In genomic region chr6:88939281-88940089, GRCm38 (mm10) we compare ENCODE assay signal across 7 mouse cellular contexts. TPM values are rescaled to one million over a fixed set of nuclear protein-coding genes. Genes with fewer than 3 reads are reported as not detected.
A peak's percentile ranks its signal among the peaks of the same experiment; 100 is the strongest.
DNase-seq lines count a peak whose midpoint lies in the region; ATAC-seq and TF ChIP-seq lines count a peak whose summit lies in the region.

No protein-coding gene starts in this region.

- no peaks in the 10 kb centered on the region for H3K36me3 ChIP-seq in forebrain, postnatal 0 days (ENCODE audit: insufficient read depth)
- no peaks in the 10 kb centered on the region for H3K36me3 ChIP-seq in limb, embryonic 13.5 days

- no peak overlapping the region for H3K4me2 ChIP-seq in forebrain, postnatal 0 days (ENCODE audit: low read depth)
- H3K4me2 ChIP-seq in limb, embryonic 13.5 days (replicated peaks): no peak overlapping the region

- H3K4me3 ChIP-seq in forebrain, postnatal 0 days (ENCODE audit: low read depth, low read length): no peak overlapping the region
- H3K4me3 ChIP-seq in limb, embryonic 13.5 days: no peak overlapping the region

- H3K9ac ChIP-seq in forebrain, postnatal 0 days: no peak overlapping the region
- no peak overlapping the region for H3K9ac ChIP-seq in limb, embryonic 13.5 days

- no peak for ATAC-seq in forebrain, postnatal 0 days
- ATAC-seq in limb, embryonic 13.5 days (ENCODE audit: low FRiP score, low read depth): no peak

- H3K27me3 ChIP-seq in forebrain, postnatal 0 days (ENCODE audit: insufficient read depth, low read length): no peaks in the 10 kb centered on the region
- no peaks in the 10 kb centered on the region; the same call in 1 of the 2 replicates for H3K27me3 ChIP-seq in limb, embryonic 13.5 days

- 22% methylated on average over 12 of the region's 12 CpGs for WGBS in forebrain, postnatal 0 days
- WGBS in limb, embryonic 13.5 days: 51% methylated on average over 12 of the region's 12 CpGs

- TF ChIP-seq CTCF in forebrain, postnatal 0 days (IDR thresholded peaks at IDR 0.05; ENCODE audit: low read depth): no peak

- DNase-seq in 3T3-L1 (ENCODE audit: low read depth, low spot score): peak; percentile 69
- DNase-seq in CD4-positive helper T cell, adult 2 months (ENCODE audit: low read depth, low spot score): peak; percentile 55
- peak; percentile 54 for DNase-seq in forebrain, postnatal 0 days
- peak; percentile 87 for DNase-seq in skeletal muscle tissue, adult 2 months (ENCODE audit: low read depth, low spot score)
- no peak for DNase-seq in cerebellum, adult 9-11 months
- DNase-seq in layer of hippocampus, adult 8-10 months (ENCODE audit: low spot score in 2 of 2): no peak

- peak overlapping the region; percentile 52 for H3K27ac ChIP-seq in forebrain, postnatal 0 days (ENCODE audit: low read depth, low read length)
- H3K27ac ChIP-seq in limb, embryonic 13.5 days: peak overlapping the region; percentile 58

- H3K9me3 ChIP-seq in forebrain, postnatal 0 days (ENCODE audit: low read length): no peaks in the 10 kb centered on the region
- no peaks in the 10 kb centered on the region for H3K9me3 ChIP-seq in limb, embryonic 13.5 days

- peaks cover 59% of the 10 kb centered on the region for H3K4me1 ChIP-seq in forebrain, postnatal 0 days (ENCODE audit: insufficient read depth)
- peaks cover 33% of the 10 kb centered on the region for H3K4me1 ChIP-seq in limb, embryonic 13.5 days

RNA-seq across cellular contexts. Expression of gene Tpra1, which starts 37.4 kb away (rescaled TPM):
- 45.0 and 69.2 TPM in 2 replicates for total RNA-seq in forebrain, postnatal 0 days (2014; rRNA removed)
- 35.0 and 41.4 TPM in 2 replicates for polyA plus RNA-seq in forebrain, postnatal 0 days (2015; fragmentation: Nextera tagmentation; extraction: Ambion mirVana)
- polyA plus RNA-seq in limb, embryonic 13.5 days (2015; fragmentation: Nextera tagmentation; extraction: Ambion mirVana): 89.5 and 89.6 TPM in 2 replicates
- 10 to 100 TPM; 43.9 to 50.8 (median 49.6) TPM for total RNA-seq in layer of hippocampus, adult 8-10 months (2022)

RNA-seq across cellular contexts. Expression of gene Mcm2, which starts 40.9 kb away (rescaled TPM):
- 14.8 and 19.3 TPM in 2 replicates for total RNA-seq in forebrain, postnatal 0 days (2014; rRNA removed)
- polyA plus RNA-seq in forebrain, postnatal 0 days (2015; fragmentation: Nextera tagmentation; extraction: Ambion mirVana): 14.1 and 14.9 TPM in 2 replicates
- polyA plus RNA-seq in limb, embryonic 13.5 days (2015; fragmentation: Nextera tagmentation; extraction: Ambion mirVana): 144 and 146 TPM in 2 replicates
- 1 to 10 TPM; 4.4 to 7.0 (median 5.5) TPM for total RNA-seq in layer of hippocampus, adult 8-10 months (2022)

Comparison
In these comparisons a context has a peak if more than half of its experiments do, and no peak if none do; other contexts are left out.
1. DNase-seq: peak in 3T3-L1 (single experiment), CD4-positive helper T cell, adult 2 months (single experiment), forebrain, postnatal 0 days (single experiment) and skeletal muscle tissue, adult 2 months (single experiment); none in cerebellum, adult 9-11 months (single experiment) and layer of hippocampus, adult 8-10 months (0 of 2).